Mouse (Mus musculus): ENCODE data around the gene Olfr45.
"Not testable (repeated sequence)": the region's sequence is repeated elsewhere in the genome, so short reads cannot be mapped to it uniquely, and the experiment has no call there.

Olfr45 gene

DNA sequence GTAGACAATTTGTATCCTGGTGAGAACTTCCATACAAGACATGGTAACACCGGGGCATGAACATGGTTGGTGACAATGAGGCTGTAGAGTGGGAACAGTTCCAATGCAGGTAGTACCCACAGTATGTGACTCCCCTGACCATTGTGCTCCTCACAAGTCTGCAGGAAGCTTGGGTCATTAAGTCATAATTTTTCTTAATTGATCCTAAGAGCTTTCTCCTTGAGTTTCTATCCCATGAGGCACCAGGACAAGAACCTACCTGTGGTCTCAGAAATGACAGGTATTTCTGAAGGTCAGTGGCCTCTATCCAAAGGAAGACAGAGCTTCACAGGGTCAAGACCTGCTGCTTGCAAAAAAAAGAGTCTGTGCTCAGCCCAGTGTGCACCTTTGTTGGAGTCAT is at the start of gene Olfr45:
TSS of gene Olfr45 (plus strand) at position 301 of the 400 bp plus-strand sequence.
- no peak for DNase-seq (ENCODE audit: low read depth)

DNA sequence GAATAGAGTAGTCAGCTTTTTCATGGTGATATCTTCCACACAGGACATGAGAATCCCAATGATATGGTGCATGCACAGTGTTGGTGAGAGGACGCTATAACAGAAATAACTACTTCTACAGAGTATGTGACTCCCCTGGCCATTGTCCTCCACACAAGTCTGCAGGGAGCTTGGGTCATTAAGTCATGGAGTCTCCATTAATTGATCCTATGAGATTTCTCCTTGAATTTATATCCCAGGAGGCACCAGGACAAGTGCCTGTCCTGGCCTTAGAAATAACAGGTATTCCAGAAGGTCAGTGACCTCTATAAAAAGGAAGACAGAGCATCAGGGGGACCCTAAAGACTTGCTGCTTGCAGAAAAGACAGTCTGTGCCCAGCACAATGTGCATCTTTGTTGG is 35.6 kb upstream of the Olfr45 start, which contains the start of gene Olfr53:
TSS of gene Olfr53 (plus strand) at position 301 of the 400 bp plus-strand sequence.
- no peak for DNase-seq (ENCODE audit: low read depth)

DNA sequence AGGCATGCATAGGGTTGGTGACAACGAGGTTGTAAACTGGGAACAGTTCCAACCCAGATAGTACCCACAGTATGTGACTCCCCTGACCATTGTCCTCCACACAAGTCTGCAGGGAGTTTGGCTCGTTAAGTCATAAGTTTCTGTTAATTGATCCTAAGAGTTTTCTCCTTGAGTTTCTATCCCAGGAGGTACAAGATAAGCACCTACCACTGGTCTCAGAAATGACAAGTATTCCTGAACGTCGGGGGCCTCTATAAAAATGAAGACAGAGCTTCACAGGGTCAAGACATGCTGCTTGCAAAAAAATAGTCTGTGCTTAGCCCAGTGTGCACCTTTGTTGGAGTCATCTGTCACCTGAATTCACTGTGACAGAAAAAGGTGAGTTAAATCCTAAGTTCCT is 22.1 kb upstream of the Olfr45 start, which contains the start of gene Olfr539:
TSS of gene Olfr539 (plus strand) at position 301 of the 400 bp plus-strand sequence.
- no peak for DNase-seq (ENCODE audit: low read depth)

DNA sequence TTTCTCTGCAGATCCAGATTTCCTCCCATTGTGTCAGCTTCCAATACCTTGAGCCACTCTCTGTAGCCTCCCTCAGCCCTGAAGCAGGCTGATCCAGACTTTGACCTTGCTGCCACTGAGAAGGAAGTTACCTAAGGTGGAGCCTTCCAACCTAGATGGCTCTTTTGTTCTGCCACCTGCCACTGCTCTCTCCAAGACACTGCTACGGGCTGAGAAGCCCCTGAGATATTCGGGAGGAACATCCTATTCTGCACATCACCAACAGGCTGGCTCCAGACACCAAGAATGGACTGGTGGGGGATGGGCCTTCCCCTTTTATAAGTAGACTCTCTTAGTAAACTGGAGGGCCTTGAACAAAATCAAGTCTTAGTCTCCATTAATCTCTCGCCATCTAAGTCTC is 11.1 kb upstream of the Olfr45 start:
- not testable (repeated sequence) for DNase-seq (ENCODE audit: low read depth)

DNA sequence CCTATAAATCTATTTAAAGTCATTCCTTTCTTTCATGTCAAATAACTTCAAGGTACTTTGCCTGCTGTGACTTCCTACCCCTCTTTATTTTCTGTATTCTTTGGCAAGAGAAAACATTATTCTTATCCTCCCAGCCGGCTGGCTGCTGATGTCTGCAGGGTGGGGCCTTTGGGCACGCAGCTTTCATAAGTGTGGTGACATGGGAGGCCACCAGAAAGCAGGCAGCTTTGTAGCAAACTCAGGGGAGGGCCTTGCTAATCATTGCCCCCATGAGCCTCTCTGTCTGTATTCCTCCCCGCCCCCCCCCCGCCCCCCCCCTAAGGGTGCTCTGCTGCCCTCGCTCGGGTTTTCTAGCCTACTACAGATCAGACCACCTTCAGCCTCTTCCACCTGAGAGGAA is 5.9 kb upstream of the Olfr45 start:
- no peak for DNase-seq (ENCODE audit: low read depth)

DNA sequence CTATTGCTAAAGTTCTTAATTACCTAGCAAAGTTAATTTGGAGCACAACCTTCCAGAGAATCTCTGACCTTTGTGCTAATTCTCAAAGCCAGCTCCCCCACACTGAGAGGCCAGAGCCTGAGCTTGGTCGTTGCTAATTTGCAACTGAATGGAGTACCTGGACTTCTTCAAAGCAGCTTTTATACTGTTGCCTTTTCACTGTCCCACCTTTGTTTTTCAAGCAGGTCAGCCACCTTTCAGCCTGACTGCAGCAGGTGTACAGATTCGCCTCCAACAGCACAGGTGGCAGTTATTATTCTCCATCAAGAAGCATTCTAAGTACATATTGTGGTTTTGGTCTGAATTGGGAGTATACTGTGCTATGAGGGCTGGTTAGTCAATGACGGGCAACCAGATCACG is 2.2 kb upstream of the Olfr45 start:
- not testable (repeated sequence) for DNase-seq (ENCODE audit: low read depth)

DNA sequence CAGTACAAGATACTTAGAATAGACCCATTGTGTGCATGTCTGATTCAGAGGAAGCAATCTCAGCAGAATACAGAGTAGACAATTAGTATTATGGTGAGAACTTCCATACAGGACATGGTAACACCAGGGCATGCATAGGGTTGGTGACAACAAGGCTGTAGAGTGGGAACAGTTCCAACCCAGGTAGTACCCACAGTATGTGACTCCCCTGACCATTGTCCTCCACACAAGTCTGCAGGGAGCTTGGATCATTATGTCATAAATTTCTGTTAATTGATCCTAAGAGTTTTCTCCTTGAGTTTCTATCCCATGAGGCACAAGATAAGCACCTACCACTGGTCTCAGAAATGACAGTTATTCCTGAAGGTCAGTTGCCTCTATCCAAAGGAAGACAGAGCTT is 15.2 kb downstream of the Olfr45 start, which contains the start of gene Olfr541:
TSS of gene Olfr541 (plus strand) at position 301 of the 400 bp plus-strand sequence.
- no peak for DNase-seq (ENCODE audit: low read depth)

DNA sequence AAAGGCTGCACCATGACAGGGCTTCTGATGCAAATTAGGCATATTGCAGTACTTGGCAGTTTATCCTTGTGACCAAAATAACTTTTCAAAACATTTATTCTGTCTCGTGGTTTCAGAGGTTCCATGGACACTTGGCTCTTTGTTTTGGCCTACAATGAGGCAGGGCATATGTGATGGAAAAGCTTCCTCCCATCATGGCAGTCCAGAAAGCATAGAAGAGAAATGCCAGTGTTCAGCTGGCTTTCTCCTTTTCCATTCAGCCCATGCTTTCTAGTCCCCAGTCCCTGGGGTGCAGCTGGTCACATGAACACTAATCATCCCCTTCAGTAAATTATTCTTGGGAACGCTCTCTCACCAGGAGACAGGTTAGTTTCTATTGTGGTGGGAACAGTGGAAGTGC is 24.6 kb downstream of the Olfr45 start:
- DNase-seq (ENCODE audit: low read depth) = no peak

DNA sequence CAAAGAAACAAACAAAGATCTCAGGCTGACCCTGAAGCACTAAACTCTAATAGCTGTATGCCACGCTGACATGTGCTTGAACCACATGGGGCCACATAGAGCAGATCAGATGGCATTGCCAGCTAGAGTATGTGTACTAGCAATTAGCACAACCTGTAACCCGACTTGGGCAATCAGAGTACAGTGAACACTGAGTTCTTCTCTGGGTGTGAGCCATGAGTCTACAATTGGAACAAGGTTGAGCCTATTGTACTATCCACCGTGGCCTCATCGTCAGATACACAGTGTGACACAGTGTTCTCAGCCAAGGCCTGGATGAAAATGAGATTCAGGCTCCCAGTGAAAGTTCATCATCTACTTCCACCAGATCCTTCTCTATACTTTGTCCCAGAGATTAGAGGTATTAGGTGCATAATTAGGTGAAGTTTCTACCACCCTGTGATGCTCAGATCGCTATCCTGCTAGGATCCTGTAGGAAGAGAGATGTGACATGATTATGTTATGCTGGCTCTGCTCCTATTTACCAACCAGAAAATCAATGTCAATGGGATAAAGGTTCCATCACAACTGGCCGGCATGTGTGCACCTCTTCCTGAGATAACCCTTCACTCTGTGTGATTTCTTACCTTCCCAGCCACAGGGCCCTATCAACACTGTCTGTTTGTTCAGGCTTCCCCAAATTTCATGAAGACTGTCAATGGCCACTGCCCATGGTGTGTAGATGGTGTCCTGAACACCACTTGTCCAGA is 26.0 kb downstream of the Olfr45 start:
- DNase-seq (ENCODE audit: low read depth) = no peak

DNA sequence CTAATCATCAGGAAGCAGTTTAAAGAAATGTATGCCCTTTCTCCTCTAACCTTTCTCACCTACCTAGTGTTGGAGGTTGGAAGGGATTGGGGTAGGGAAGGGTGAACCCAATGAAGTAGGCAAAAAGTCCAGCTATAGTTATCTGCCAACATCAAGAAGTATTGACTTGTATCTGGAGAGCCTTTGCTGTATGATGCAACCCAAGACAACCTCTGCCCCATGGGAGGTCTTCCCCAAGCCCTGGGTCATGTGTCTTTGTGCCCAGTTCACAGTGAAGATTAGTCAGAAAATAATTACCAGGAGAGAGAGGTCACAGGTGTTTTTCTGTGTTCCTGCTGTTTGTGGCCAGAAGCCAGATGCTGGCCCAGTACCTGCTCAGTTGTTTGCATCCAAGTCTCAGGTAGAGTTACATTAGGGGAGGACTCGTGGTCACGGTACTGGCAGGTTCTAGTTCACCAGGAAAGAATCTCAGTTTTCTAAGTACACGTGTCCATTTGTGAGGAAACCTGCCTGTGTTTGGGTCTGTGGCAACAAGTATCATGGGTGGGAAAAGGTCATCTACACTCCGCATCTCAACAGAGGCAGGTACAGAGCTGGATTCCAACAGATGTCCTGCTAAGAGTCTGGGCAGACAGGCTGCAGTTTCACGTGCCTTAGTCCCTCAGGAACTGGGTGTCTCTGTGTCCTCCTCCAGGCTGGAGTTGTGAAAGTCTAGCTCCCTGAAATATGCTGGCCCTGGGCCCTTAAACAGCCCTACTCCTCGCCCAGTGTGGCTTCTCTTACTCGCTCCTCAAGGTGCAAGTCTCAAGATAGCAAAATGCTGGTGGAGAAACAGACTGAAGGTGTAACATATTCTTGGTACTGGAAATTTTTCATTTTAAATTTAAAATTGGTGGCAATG is 35.7 kb downstream of the Olfr45 start:
- no peak for DNase-seq (ENCODE audit: low read depth)

DNA sequence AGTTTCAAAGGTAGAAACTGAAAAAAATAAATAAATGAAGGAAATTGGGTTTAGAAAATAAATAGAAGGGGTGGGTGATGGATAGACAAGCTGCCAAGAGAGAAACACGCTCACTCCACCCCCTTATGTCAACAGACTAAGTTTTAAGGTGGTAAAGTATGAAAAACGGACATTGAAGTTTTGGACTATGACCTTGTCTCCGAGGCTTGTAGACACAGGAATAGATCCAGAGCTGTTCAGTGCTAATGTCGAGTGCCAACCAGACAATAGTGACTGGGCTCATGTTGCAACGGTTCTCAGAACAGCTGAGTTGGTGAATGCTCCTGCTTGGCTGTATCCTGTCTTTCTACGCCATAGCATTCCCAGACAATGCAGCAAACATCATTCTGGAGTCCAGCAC is 39.3 kb downstream of the Olfr45 start:
- no peak for DNase-seq (ENCODE audit: low read depth)

DNA sequence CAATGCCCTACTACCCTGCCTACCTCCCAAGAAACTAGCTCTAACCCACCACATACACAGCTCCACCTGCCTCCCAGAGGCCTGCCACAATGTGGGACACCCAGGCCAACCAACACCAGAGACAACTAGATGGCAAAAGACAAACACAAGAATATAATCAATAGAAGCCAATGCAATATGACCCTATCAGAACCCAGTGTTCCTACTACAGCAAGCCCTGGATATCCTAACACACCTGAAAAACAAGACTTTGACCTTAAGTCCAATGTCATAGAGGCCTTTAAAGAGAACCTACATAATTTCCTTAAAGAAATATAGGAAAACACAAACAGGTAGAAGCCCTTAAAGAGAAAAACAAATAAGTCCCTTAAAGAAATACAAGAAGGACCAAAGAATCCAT is 43.8 kb downstream of the Olfr45 start:
- DNase-seq (ENCODE audit: low read depth) = no peak

DNA sequence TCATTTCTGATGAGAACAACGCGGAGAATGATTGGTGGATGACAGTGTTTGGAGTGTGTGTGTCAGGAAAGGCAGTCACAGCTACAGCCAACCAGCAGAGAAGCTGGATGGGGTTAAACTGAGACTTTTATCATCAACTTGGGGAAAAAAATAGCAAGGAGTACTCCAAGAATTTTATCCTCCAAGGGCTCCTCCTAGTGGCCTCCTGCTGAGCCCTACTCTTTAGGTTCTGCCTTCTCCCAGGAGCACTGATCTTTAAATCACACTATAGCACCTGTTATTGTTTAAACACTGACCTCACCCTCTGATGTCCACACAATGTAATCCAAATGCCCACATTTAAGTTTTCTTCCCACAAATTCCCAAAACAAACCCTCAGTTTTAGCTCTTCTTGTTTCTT is 51.4 kb downstream of the Olfr45 start:
- peak; percentile 5 for DNase-seq (ENCODE audit: low read depth)
